Mouse (Mus musculus): ENCODE data around the gene Syn1. TPM values are rescaled to one million over a fixed set of nuclear protein-coding genes. Genes with fewer than 3 reads are reported as not detected.

Syn1 gene
- polyA plus RNA-seq (2015; fragmentation: Nextera tagmentation; extraction: Ambion mirVana), result 0.06 and 0.12 TPM in 2 replicates

DNA sequence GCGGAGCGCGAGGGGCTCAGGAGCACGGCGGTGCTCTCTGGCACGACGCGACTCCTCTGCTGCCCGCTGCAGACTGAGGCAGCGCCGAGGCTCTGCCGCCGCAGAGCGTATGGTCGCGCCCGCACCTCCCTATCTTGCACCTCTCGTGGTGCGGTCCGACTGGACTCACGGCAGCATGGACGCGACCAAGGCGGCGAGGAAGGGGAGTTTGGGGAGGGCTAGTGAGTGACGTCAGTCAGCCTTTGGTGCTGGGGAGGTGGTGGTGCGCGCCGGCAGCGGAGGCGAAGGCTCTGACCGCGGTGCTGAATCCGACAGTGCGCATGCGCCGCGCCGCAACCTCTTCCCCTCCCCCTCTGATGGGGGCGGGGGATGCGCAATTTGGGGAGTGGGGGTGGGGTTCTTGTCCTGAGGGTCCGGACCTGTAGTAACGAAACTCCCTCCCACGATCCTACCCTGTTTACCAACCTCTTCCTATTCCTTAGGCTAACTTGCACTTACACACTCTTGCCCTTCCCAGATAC is at the start of gene Syn1:
Syn1 (minus strand) TSS at position 161 of the 521 bp plus-strand sequence.

GRCm38 (mm10) chrX:20961477-20962378 is 40.9 kb upstream of the Syn1 start, which contains the start of gene Uxt:
TSS of gene Uxt (minus strand) at chrX:20962017.

GRCm38 (mm10) chrX:20950191-20950880 is 29.5 kb upstream of the Syn1 start, which contains the start of gene Elk1:
TSS of gene Elk1 (minus strand) at chrX:20950608.

DNA sequence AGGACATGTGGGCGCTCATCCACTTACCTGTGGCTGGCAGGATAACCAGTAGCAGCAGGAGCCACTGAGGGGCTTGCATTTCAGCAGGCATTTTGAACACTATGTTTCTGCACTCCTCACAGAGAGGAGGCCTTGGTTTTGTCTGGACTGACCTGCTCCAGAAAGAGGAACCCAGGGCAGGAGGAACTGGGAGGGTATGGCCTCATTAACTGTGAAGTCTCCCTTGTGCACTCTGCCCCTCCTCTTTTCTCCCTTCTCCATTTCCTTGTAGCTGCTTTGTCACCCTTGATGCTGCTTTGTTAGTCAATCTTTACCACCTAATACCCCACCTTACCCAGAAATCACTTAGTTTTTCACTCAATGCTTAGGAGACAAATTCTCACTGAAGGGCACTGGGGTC is 10.6 kb upstream of the Syn1 start, which contains the start of gene Cfp:
Cfp (minus strand) TSS at position 192 of the 400 bp plus-strand sequence.

DNA sequence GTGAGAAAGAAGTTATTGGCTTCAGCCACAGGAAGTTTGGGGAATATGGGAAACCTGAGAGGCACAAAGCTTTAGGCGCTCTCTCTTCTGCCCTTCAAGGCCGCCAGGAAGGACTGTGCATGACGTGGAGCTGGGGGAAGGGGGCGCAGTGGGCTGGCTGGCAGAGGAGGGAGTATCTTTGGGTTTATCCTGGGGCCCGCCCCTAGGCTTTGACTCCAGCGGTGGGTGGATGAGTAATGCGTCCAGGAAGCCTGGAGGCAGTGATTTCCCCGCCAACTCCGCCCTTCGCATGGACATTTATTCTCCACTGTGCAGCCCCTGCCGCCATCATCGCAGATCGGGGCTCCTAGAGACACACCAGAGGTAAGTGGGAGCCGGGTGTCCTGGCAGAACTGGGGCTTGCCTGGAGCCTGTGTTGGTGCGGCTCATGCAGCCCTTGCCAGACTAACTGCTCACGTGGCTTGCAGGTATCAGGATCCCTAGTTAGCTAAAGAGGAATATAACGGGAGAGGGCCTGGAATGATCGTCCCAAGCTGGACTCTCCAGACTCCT is 50.8 kb downstream of the Syn1 start, which contains the start of gene Timp1:
Timp1 (plus strand) TSS at position 205 of the 552 bp plus-strand sequence.

Small RNA genes within 50 kb of the gene (microRNA-seq; reads per million reads assigned to microRNA genes)
- 0 reads per million in 2 experiments for gene Gm24824
- 0 reads per million in 2 experiments for gene Mir5617

Other genes with a start within 250 kb of the Syn1 start
- gene Cdk16, start 233.1 kb downstream of the Syn1 start, polyA plus RNA-seq (2015; fragmentation: Nextera tagmentation; extraction: Ambion mirVana), result 113 and 114 TPM in 2 replicates
- 16.6 and 17.0 TPM in 2 replicates for gene Usp11, start 217.1 kb downstream of the Syn1 start, polyA plus RNA-seq (2015; fragmentation: Nextera tagmentation; extraction: Ambion mirVana)
- gene Araf, start 123.2 kb downstream of the Syn1 start, polyA plus RNA-seq (2015; fragmentation: Nextera tagmentation; extraction: Ambion mirVana), result 116 and 122 TPM in 2 replicates
- gene Timp1, start 50.8 kb downstream of the Syn1 start, polyA plus RNA-seq (2015; fragmentation: Nextera tagmentation; extraction: Ambion mirVana), result 7.2 and 14.8 TPM in 2 replicates
- gene Cfp, start 10.6 kb upstream of the Syn1 start, polyA plus RNA-seq (2015; fragmentation: Nextera tagmentation; extraction: Ambion mirVana), result 10.2 and 13.6 TPM in 2 replicates
- 6.7 and 7.0 TPM in 2 replicates for gene Elk1, start 29.6 kb upstream of the Syn1 start, polyA plus RNA-seq (2015; fragmentation: Nextera tagmentation; extraction: Ambion mirVana)
- 47.1 and 51.6 TPM in 2 replicates for gene Uxt, start 41.0 kb upstream of the Syn1 start, polyA plus RNA-seq (2015; fragmentation: Nextera tagmentation; extraction: Ambion mirVana)
- gene Zfp182, start 141.3 kb upstream of the Syn1 start, polyA plus RNA-seq (2015; fragmentation: Nextera tagmentation; extraction: Ambion mirVana), result 2.2 and 2.6 TPM in 2 replicates
- not detected in 2 replicates for gene Spaca5, start 147.4 kb upstream of the Syn1 start, polyA plus RNA-seq (2015; fragmentation: Nextera tagmentation; extraction: Ambion mirVana)
- gene Zfp300, start 168.5 kb upstream of the Syn1 start, polyA plus RNA-seq (2015; fragmentation: Nextera tagmentation; extraction: Ambion mirVana), result 0.50 and 0.53 TPM in 2 replicates
- not detected in 2 replicates for gene Ssxa1, start 194.8 kb upstream of the Syn1 start, polyA plus RNA-seq (2015; fragmentation: Nextera tagmentation; extraction: Ambion mirVana)